Mouse (Mus musculus) liver, embryonic 14.5 days (tissue): ENCODE data around the gene Patj.

Experiments
- CTCF ChIP-seq: IDR thresholded peaks from 2 replicates; pipeline ENCODE4 v1.5.1; 2016; ENCODE audit warnings: antibody characterized with exemption, low read depth, control low read depth
- EP300 ChIP-seq: IDR thresholded peaks from 2 replicates; pipeline ENCODE4 v1.6.1; 2016; ENCODE audit warnings: antibody characterized with exemption, low read depth

- TF ChIP-seq CTCF (no peak), EP300 (no peak)
These were observed 214.9 kb downstream of the Patj start for GRCm38 (mm10) chr4:98610501-98610900.
